Mouse (Mus musculus) heart, postnatal 25 days (tissue): ENCODE data around the gene Enox1. TPM values are rescaled to one million over a fixed set of nuclear protein-coding genes. Genes with fewer than 3 reads are reported as not detected.

Experiments
- DNase-seq: peaks from one replicate; pipeline ENCODE4 v3.0.0; 2022; ENCODE audit warnings: low spot score
- intact Hi-C: fragments of 180-260 bp; cut with DNase I; formaldehyde crosslinking; loops from one replicate; pipeline ENCODE4 v1.15.1; 2025
- total RNA-seq, 2 experiments: library from RNA; stranded (reverse); gene quantifications; 2 replicates each; pipeline ENCODE4 v1.2.3; 2021

Gene Enox1
- total RNA-seq, 2 experiments from 2014 or later, result 1.1 to 1.3 TPM

DNA sequence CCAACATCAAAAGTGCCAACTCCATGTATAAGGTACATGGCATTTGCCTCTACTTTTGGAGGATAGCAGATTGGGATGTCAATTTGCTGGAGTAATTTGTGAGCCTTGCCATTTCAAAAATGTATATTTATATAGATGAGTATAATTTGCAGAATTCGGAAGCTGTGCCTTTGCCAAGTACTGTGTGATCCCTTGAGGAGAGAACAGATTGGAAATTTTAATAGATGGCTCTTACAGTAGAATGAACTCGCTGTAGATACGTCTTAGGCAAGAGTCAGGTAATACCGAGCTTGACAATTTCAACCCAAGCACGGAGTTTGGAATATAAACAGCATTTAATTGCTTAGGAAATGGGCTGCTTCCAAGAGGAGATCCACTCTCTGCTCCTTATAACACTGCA is 427.9 kb downstream of the Enox1 start:
- intact Hi-C loops, result loop anchor here (10.0 kb wide), 1 partner anchor 100 kb away; no protein-coding TSS in a partner anchor
- no peak for DNase-seq

DNA sequence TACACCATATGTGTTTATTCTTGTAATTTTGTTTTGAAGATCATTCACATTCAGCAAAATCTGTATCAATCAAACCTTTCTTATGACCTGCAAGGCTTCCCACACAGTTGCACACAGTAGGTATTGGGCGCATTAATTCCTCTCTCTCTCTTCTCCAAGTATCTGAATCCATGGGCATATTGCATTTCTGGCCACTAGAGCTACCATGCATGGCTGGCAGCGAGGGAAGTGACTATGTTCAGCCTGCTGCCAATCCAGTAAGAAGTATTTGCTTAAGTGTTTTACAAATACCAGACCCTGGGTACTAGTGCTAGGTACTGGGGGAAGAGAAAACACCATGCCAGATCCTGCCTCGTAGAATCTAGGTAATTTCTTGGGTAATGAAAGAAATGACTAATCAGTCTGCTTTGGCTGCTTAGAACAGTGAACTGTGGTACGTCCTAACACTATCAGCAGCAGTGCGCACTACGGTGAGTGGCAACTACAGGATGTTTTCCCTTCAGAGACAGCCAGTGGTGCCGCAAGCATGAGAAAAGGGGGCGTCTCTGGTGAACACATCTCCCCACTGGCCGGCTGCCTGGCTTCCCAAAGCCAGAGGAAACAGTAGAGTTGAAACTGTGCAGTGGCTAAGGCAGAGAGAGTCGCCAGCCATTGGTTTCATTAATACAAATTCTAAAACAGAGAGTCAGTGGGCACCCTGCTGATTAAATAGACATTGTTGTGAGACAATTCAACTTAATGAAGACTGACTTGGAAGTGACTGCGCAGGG is 428.7 kb downstream of the Enox1 start:
- peak; percentile 5 for DNase-seq
- intact Hi-C loops, result loop anchor here (10.0 kb wide), 1 partner anchor 100 kb away; no protein-coding TSS in a partner anchor

DNA sequence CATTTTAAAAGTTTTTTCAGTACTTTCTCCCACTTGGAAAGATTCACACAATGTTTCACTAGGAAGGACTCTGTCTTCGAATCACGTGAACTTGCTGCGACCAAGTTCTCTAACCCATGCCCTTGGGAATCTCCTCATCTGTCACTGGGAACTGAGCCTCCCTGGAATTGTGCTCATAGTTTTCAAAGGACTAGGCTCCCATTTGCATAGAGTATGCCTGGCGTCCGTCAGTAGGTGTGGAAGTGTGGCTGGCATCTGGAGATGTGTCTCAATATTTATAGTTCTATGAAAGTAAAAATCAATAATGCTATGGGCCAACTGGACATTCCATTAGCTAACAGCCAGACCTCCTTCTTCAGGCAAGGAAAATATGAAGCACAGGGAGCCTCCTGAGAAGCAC is 429.5 kb downstream of the Enox1 start:
- DNase-seq, result no peak
- intact Hi-C loops, result loop anchor here (10.0 kb wide), 1 partner anchor 101 kb away; no protein-coding TSS in a partner anchor

DNA sequence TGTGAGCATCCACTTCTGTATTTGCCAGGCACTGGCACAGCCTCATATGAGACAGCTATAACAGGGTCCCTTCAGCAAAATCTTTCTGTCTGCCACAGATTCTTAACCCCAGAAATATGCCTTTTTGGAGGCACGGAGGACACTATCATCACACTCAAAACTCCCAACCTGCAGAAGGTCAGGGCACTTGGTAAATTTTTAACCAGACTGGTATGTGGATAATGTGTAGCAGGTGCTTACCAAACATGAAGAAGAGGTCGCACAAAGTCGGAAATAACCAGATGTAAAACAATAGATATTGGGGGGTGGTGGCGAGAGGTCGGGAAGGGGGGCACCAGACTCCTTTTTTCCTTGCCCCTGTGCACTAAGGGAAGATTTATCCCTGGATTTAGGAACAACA is 430.6 kb downstream of the Enox1 start:
- DNase-seq, result no peak
- intact Hi-C loops, result loop anchor here (10.0 kb wide), 1 partner anchor 102 kb away; no protein-coding TSS in a partner anchor

DNA sequence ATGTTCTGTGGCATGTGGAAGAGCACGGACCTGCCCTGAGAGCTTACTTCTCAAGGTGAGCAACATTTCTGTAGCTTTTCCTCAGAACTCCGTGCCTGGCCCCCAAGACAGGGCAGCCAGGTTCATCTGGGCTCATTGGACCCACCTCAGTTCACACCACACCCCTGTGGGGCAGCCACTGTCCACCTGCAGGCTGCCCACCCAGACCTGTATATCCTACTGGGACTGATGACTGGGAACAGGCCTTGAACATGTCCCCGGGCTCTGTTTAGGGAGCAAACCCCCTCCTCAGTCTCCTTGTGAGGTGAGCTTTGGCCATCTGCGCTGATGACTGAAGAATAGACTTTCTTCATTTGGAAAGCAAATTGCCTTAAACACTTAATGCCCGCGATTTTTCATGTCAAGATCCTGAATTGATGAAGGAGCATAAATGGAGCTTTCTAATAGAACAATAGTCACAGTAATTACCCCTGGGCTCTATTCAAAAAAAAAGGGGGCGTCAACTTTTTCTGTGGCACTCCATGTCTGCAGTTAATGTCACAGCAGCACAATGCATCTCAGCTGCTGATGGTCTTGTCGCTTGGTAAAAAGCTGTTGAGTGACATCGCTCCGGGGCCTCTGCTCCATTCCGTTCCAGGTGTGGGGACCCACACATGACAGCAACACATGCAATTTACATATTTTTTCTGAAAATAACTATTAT is 436.7 kb downstream of the Enox1 start:
- DNase-seq, result no peak
- intact Hi-C loops, result no loop called here

DNA sequence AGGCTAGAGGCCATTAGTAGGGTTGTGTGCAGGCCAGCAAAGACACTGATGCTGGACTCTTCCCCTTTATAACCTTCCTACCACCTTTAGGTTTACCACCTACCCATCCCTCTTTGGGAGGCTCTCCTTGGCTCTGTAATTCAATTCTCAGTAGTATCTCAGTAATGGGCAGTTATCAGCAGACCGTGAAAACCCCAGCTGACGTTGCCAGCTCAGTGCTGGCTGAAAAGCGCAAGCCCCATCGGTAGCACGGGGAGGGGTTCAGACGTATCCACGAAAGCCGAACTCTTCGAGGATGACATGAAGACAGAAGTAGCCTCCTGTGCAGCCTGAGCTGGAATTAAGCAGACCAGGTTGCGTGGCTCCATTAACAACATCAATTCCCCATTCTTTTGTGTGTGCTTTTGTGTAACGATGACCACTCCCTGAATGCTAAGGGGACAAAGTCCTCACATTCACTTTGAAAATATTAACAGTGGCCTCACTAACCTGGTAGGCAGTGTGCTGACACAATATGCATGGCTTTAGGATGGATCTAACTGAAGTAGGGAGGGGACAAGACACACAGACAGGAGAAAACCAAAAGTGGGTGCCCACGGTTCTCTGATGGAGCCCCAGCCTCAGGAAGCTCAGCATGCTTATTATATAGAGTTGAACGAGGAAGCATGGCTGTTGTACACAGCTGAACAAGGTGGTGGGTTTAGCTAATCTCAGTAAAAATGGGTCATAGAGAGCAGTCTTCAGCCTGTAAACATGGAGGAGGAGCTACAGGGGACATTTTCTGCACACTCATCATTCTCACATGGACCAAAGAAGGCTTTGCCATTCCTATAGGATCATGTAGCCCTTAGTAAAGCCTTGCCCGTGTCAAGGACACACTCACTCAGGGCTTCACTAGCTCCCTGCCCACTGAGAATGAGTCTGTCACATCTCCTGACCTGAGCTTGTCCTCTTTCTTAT is 439.9 kb downstream of the Enox1 start:
- intact Hi-C loops, result no loop called here
- DNase-seq, result no peak

DNA sequence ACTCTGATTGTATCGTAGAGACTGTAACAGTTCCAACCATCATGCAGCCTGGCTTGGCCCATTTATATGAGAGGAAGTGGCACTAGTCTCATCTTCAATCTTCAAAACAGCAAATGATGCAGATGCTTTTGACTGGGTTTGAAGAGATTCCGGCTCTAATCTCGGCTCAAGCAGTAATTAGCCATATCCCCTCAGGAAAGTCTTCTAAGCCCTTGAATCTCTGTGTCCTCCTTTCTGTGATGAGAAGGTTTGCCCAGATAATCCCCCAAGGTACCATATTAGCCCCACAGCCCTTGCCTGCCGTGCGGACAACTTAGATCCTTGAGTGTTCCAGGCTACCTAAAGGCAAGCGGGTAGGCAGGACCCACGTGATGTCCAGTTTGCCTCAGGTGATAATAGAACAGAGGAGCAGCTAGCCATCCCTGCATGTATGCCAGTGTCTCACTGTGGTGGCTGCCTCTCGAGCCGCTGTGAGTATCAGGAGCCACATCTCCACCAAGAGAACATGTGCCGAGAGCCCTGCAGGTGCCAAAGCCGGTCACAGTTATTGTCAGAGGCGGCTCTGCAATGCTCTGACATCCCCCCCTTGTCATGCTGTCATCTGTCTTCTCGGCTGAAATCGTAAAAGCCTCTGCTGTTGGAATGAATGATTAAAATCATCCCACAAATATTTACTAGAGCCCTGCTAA is 442.6 kb downstream of the Enox1 start:
- intact Hi-C loops, result no loop called here
- DNase-seq, result no peak

DNA sequence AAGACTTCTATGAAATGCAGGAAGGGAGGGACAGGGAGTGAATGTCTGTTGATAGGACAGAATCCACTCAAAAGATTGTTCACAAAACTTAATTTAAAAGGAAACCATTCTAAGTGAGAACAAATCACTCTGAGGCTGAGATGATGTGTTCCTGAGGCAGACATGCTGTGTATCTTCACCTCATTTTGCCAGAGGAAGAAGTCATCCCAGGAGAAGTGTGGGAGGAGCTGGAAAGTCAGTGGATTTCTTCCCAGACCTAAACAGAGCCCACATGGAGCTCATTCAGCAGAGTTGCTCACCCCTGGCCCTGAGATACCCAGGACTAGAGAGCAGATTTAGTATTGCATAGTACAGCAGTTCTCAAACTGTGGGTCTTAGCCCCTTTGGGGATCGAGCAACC is 444.2 kb downstream of the Enox1 start:
- no peak for DNase-seq
- intact Hi-C loops, result no loop called here

DNA sequence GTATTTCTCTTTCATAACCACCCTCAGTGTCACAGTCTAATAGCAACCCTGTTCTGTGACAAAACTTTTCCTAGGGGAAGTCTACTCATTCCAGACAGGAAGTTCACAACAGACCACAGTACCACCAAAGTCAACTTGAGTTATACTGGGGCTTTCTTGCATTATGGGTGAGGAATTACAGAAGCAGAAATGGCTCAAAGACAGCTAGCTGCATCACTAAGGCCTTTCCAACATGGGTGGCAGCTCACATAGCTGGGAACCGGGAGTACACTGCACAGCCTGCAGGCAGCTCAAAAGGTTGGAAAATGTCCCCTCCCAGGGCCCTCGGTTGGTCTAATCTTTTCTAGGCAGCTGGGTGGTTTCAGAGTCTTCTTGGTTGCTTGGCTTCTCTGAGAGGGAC is 444.9 kb downstream of the Enox1 start:
- intact Hi-C loops, result no loop called here
- DNase-seq, result no peak

DNA sequence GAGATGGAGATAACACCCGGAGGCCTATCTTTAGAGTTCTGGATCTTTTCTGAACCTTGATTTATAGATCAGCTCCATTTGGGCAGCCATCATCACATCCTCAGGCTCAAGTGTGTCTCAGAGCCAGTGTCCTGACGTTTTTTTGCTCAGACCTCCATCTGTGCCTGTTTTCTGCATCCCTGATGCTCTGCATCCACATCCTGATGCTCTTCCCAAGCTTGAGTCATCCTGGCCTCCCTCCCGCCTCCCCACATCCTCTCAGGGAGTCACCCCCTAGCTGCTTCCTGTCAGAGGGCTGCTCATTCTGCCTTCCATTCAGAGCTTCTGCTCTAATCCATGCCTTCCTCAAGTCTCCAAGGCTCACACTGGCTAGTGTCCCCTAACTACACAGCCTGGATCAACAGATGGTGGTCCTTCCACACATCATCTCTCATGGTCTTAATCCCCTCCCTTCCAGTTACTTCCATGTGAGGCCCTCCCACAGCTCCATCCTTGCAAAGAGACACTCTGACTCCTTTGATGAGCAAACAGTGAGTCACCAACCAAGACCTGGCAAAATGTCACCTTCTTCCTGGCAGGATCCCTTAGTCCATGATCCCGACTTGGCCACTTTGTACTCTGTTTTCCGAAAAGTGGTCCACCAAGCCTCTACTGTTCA is 451.7 kb downstream of the Enox1 start:
- DNase-seq, result no peak
- intact Hi-C loops, result loop anchor here (2.0 kb wide), 1 partner anchor 14 kb away; no protein-coding TSS in a partner anchor

DNA sequence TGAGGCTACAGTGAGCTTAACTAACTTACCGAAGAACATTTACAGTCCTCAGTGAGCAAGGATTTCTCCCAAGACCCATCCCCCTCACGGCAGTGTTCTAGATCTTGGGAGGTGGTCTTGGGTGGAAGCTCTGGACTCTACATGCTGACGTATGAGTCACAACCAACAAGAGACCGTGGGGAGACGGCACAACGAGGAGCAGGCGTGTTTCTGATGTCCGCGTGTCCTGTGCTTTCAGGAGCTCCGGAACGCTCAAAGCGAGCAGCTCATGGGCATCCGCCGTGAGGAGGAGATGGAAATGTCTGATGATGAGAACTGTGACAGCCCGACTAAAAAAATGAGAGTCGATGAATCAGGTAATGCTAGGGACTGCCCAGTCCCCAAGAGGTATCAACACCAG is 458.6 kb downstream of the Enox1 start:
- intact Hi-C loops, result no loop called here

DNA sequence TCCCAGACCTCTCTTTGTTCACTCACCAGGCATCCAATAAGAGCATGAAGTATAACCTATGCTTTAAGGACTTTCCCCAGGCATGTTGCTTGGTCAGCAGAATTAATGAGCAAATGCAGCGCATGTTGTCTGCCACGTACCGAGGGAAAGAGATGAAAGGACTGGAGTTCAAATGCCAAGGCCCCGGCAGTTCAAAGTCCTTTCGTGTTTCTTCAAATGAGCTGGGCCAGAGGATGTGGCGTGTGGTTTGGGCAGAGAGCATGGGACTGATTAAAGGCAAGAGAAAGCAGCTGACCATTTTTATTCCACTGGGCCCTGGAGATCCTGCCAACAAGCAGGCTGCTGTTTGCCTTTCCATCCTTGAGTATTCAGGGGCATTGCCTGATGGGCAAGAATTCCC is 460.7 kb downstream of the Enox1 start:
- DNase-seq, result no peak
- intact Hi-C loops, result no loop called here

More for the DNA sequence above, 458.6 kb downstream of the Enox1 start:
- no peak for DNase-seq

DNA sequence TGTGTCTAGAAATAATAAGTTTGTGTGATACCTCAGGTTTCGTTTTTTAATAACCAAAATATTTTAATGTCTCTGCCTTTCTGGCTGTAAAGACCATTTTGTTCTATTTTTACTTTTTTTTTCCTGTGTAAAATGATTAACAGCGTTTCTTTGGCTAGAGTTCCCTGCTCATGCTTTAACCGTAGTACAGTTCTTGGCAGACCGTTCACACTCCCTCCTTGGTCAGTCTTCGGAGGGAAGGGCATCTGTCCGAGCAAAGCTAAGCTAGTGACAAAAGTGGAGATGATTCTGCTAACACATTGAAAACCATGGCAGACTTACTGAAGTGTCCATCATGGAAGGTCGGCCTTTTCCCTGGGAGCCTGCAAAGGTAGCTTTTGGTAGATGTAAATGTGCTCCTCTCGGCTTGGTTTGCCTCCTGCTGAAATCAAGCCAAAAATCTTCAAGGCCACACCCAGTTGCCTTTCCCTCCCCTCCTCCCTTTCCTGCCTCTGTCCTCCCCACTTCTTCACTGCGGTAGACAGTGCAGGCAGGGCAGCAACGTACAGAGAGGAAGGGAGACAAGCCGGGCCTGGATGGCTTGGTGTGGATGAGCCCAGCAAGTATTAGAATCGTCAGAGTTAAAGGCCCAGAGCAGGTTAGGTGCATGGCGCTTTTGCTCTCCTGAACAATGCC is 461.7 kb downstream of the Enox1 start:
- no peak for DNase-seq
- intact Hi-C loops, result no loop called here

DNA sequence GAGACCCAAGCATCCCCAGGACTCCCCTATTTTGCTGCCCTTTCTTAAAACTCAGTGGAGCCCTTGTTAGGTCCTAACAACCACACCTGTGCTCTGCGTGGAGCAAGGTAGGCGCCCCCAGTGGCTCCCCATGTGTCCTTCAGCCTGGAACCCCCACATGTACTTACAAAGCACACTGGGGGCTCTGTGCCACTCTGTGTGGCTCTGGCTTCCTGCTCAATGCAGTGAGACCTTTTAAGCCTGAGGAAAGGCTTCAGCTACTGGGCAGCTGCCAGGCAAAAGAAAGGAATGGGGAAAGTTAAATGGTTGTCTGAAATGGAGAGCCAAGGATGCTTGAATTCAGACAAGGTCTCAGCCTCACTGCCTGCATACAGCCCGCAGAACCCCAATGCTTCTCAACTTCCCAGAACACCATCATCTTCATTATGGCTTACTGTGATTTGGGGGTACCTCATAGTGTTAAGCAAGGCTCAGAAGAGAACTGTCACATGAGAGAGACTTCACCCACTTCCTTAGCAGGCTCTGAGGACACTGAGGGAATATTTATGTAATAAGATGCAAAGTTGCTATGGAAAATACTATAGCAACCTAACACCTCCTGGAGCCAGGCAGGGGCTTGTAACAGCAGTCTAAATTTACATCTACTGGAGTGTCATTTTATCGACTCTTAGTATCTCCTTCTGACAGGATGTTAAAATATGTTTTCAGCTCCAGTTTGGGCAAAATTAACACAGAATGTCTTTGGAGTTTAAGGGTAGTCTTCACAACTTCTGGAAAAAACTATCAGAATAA is 465.1 kb downstream of the Enox1 start:
- intact Hi-C loops, result no loop called here

DNA sequence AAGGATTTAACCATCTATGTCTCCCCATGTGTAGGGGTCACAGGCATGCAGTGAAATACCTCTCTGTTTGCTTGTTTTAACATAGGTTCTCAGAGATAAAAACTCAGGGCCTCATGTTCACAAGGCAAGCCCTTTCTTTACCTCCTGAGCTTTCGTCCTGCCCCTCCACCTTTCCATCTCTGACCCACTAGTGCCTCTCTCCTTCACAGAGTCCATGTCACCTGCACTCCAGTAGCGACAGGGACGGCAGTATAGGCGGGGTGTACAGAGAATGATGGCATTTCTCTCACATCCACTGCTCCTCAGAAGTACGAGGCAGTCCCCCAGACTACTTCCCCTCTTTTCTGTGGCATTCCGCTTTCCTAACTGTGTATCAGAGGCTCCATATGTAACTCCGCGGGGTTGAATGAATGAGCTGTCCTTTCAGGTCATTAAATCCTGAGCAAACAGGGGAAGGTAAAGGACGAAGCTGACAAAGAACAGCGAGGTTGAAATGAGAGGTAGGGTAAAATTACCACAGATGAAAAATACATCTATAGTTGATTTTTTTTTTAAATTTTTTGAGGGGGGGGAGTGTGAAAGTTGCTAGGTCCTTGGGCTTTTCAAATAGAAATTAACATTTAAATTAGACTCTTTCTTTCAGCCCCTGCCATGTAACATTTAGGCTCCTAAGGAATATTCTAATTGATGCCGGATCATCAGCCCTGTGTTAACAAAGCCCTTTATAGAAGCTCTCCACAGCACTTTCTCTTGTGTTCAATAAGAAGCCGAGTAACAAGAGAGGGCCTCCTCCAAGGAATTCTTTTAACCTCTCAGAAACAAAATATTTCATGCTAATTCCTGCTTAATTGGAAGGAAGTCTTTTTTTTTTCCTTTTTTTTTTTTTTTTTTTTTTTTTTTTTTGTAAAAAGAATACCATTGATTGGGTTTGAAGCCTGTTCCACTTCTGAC is 470.3 kb downstream of the Enox1 start:
- DNase-seq, result no peak
- intact Hi-C loops, result no loop called here

More for the DNA sequence above, 465.1 kb downstream of the Enox1 start:
- DNase-seq, result no peak

DNA sequence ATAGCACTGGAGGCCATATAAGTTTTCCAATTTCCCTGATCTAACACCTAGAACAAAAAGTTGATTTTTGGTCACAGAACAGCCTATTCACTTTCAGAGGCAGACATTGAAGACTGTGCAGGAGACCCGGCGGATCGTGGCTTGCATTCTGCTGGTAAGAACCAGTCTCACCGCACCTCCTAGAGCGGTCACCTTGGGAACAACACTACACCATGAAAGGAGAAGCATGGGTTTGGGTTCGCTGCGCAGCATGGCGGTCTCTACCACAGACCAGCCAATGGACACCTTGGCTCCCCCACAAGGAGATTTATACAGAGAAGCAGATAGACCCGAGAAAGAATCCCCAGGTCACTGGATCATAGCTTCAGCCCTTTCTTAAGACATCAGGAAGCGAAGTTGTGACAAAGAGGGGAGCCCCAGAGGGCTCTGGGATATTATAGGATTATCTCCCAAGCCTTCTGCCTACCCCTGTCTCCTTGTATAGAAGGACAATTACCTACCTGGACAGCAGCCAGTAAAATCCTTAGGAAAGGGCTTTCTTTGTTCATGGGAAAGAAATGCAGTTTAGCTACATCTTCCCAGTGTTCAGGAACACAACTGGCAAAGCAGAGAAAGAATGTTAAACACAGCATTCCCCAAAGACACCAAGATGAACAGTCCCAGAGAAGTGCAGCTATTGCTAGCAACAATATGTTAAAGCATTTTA is 476.1 kb downstream of the Enox1 start:
- intact Hi-C loops, result no loop called here
- DNase-seq, result no peak
